Mouse (Mus musculus): ENCODE results near the gene Chrm1. TPM values are rescaled to one million over a fixed set of nuclear protein-coding genes. Genes with fewer than 3 reads are reported as not detected.

The Chrm1 gene
- polyA plus RNA-seq, 1 experiment from 2014 or later = 0.26 TPM

DNA sequence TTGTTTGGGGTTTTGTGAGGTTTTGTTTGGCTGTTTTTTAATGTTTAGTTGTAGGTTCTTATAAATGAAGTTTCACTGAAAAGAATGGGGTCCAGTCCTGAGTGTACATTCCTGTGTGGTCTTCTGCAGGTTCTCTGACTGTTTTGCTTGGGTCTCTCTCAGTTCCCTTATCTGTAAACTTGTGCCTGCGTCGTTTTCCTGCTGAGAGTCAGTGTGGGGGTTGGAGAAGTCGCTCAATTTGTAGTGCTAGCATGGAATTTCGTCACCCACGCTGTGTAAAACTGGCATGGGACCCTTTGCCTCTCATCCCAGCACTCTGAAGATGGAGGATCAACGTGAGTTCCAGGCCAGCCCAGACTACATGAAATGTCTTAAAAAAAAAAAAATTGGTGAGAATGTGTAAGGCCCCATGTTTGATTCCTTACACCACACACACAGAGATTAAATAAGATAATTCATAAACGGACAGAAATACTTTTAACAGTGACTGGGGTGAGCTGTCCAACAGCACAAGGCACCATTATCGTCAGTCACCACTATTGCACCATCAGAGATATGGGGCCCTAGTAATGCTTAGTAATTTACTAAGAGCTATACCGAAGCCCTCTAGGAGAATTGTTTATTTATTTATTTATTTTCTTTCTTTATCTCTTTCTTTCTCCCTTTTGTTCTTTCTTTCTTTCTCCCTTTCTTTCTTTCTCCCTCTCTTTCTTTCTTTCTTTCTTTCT, 9.9 kb downstream of the Chrm1 start:
- ATAC-seq (replicated peaks; ENCODE audit: low FRiP score, low TSS enrichment, low read depth) = no peak
- Histone ChIP-seq H3K4me1 (replicated peaks; ENCODE audit: control insufficient read depth, insufficient read depth, low read length) (no peaks in the 10 kb centered on the region), H3K4me2 (ENCODE audit: low read length) (no peak overlapping the region), H3K9ac (ENCODE audit: low read length) (no peak overlapping the region), H3K36me3 (ENCODE audit: control insufficient read depth, insufficient read depth, low read length) (no peaks in the 10 kb centered on the region), H3K9me3 (ENCODE audit: control insufficient read depth, low read length) (no peaks in the 10 kb centered on the region), H3K4me3 (ENCODE audit: low read depth, low read length) (no peak overlapping the region), H3K27me3 (replicated peaks; ENCODE audit: control insufficient read depth, insufficient read depth, low read length) (no peaks in the 10 kb centered on the region), H3K27ac (ENCODE audit: low read depth) (no peak overlapping the region)
- DNase-seq (ENCODE audit: low spot score) = no peak
- WGBS = 61% methylated on average over 9 of the region's 9 CpGs

DNA sequence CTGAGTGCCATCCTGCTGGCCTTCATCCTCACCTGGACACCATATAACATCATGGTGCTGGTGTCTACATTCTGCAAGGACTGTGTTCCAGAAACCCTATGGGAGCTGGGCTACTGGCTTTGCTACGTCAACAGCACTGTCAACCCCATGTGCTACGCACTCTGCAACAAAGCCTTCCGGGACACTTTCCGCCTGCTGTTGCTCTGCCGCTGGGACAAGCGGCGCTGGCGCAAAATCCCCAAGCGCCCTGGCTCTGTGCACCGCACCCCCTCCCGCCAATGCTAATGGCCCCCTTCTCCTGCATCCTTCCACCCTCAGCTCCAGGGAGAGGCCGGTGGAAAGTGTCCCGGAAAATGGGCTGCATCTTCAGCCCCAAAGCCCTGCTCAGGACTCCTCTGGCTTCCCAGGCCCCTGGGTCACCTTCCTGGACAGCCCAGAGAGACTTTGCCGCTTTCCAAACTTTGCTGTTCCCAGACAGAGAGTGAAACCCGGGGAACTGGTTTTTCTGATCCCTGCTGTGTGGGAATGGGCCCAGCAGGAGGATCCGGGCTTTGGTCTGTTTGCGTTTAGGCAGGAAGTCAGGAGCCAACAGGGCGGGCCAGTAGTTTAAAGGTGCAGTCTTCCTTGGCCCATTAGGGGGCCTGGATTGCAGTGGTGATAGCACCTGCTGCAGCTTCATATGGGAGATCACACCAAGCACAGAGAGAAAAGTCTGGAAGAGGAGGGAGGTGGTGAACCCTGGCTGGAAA, 15.6 kb downstream of the Chrm1 start:
- Histone ChIP-seq H3K27me3 (replicated peaks; ENCODE audit: control insufficient read depth, insufficient read depth, low read length) (no peaks in the 10 kb centered on the region), H3K4me3 (ENCODE audit: low read depth, low read length) (no peak overlapping the region), H3K9me3 (ENCODE audit: control insufficient read depth, low read length) (no peaks in the 10 kb centered on the region), H3K27ac (ENCODE audit: low read depth) (peak overlapping the region; percentile 51; the same call in 1 of the 2 replicates), H3K4me1 (replicated peaks; ENCODE audit: control insufficient read depth, insufficient read depth, low read length) (peaks cover 12% of the 10 kb centered on the region; the same call in 1 of the 2 replicates), H3K4me2 (ENCODE audit: low read length) (peak overlapping the region; percentile 40), H3K9ac (ENCODE audit: low read length) (peak overlapping the region; percentile 29; the same call in 1 of the 2 replicates), H3K36me3 (ENCODE audit: control insufficient read depth, insufficient read depth, low read length) (no peaks in the 10 kb centered on the region)
- DNase-seq (ENCODE audit: low spot score) (peak; percentile 64), ATAC-seq (replicated peaks; ENCODE audit: low FRiP score, low TSS enrichment, low read depth) (peak; percentile 76)
- WGBS = 22% methylated on average over 18 of the region's 18 CpGs

DNA sequence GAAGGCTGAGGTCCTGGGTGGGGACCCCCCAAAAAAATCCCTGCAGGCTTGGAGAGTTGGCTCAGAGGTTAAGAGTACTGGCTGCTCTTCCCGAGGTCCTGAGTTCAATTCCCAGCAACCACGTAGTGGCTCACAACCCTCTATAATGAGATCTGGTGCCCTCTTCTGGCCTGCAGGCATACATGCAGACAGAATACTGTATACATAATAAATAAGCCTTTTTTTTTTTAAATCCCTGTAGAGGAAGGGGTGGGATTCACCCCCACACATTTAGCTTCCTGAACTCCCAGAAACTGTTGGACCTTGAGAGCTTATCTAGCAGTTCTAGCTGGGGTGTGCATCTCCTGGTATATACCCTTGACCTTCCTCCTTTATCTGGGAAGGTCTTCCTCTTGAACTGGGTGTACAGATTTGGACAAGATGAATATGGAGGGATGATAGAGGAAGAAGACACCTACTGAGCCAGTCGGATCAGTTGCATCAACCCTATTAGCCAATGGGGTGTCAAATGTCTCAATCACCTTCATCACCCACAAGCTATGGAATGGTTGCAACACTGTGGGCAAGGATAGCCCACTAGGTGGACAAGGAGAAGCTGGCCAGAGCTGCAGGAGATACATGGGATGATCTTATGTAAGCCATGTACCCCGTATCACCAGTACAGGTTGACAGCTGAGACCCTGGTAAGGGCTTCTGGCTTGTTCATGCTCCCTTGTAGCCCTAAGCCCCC, 18.2 kb downstream of the Chrm1 start:
- peaks cover 12% of the 10 kb centered on the region; the same call in 1 of the 2 replicates for H3K4me1 ChIP-seq (replicated peaks; ENCODE audit: control insufficient read depth, insufficient read depth, low read length)
- DNase-seq (ENCODE audit: low spot score) (no peak), ATAC-seq (replicated peaks; ENCODE audit: low FRiP score, low TSS enrichment, low read depth) (no peak)
- 96% methylated on average over 4 of the region's 4 CpGs for WGBS
- no peak overlapping the region for H3K4me2 ChIP-seq (ENCODE audit: low read length)
- H3K27ac ChIP-seq (ENCODE audit: low read depth) = no peak overlapping the region
- no peak overlapping the region for H3K9ac ChIP-seq (ENCODE audit: low read length)
- no peaks in the 10 kb centered on the region for H3K27me3 ChIP-seq (replicated peaks; ENCODE audit: control insufficient read depth, insufficient read depth, low read length)
- no peaks in the 10 kb centered on the region for H3K9me3 ChIP-seq (ENCODE audit: control insufficient read depth, low read length)
- H3K4me3 ChIP-seq (ENCODE audit: low read depth, low read length) = no peak overlapping the region
- H3K36me3 ChIP-seq (ENCODE audit: control insufficient read depth, insufficient read depth, low read length) = no peaks in the 10 kb centered on the region

GRCm38 (mm10) chr19:8682996-8683395, 19.4 kb downstream of the Chrm1 start:
- Histone ChIP-seq H3K4me1 (replicated peaks; ENCODE audit: control insufficient read depth, insufficient read depth, low read length) (peaks cover 12% of the 10 kb centered on the region; the same call in 1 of the 2 replicates), H3K4me3 (ENCODE audit: low read depth, low read length) (no peak overlapping the region), H3K27ac (ENCODE audit: low read depth) (no peak overlapping the region), H3K36me3 (ENCODE audit: control insufficient read depth, insufficient read depth, low read length) (no peaks in the 10 kb centered on the region), H3K9ac (ENCODE audit: low read length) (no peak overlapping the region), H3K9me3 (ENCODE audit: control insufficient read depth, low read length) (no peaks in the 10 kb centered on the region), H3K4me2 (ENCODE audit: low read length) (no peak overlapping the region), H3K27me3 (replicated peaks; ENCODE audit: control insufficient read depth, insufficient read depth, low read length) (no peaks in the 10 kb centered on the region)
- DNase-seq (ENCODE audit: low spot score) (peak; percentile 76), ATAC-seq (replicated peaks; ENCODE audit: low FRiP score, low TSS enrichment, low read depth) (peak; percentile 51)
- 0% methylated on average over 3 of the region's 3 CpGs for WGBS

GRCm38 (mm10) chr19:8683627-8684026, 20.0 kb downstream of the Chrm1 start:
- Histone ChIP-seq H3K36me3 (ENCODE audit: control insufficient read depth, insufficient read depth, low read length) (no peaks in the 10 kb centered on the region), H3K4me3 (ENCODE audit: low read depth, low read length) (no peak overlapping the region), H3K9ac (ENCODE audit: low read length) (no peak overlapping the region), H3K9me3 (ENCODE audit: control insufficient read depth, low read length) (no peaks in the 10 kb centered on the region), H3K4me2 (ENCODE audit: low read length) (no peak overlapping the region), H3K4me1 (replicated peaks; ENCODE audit: control insufficient read depth, insufficient read depth, low read length) (peaks cover 12% of the 10 kb centered on the region; the same call in 1 of the 2 replicates), H3K27ac (ENCODE audit: low read depth) (no peak overlapping the region), H3K27me3 (replicated peaks; ENCODE audit: control insufficient read depth, insufficient read depth, low read length) (no peaks in the 10 kb centered on the region)
- no peak for ATAC-seq (replicated peaks; ENCODE audit: low FRiP score, low TSS enrichment, low read depth)
- no peak for DNase-seq (ENCODE audit: low spot score)
- 79% methylated on average over 2 of the region's 2 CpGs for WGBS

GRCm38 (mm10) chr19:8691871-8692539, 28.4 kb downstream of the Chrm1 start:
- DNase-seq (ENCODE audit: low spot score) (no peak), ATAC-seq (replicated peaks; ENCODE audit: low FRiP score, low TSS enrichment, low read depth) (no peak)
- H3K27ac ChIP-seq (ENCODE audit: low read depth) = no peak overlapping the region
- H3K4me1 ChIP-seq (replicated peaks; ENCODE audit: control insufficient read depth, insufficient read depth, low read length) = no peaks in the 10 kb centered on the region
- H3K9me3 ChIP-seq (ENCODE audit: control insufficient read depth, low read length) = no peaks in the 10 kb centered on the region
- H3K4me3 ChIP-seq (ENCODE audit: low read depth, low read length) = no peak overlapping the region
- H3K4me2 ChIP-seq (ENCODE audit: low read length) = no peak overlapping the region
- no peaks in the 10 kb centered on the region for H3K36me3 ChIP-seq (ENCODE audit: control insufficient read depth, insufficient read depth, low read length)
- WGBS = 61% methylated on average over 9 of the region's 9 CpGs
- no peak overlapping the region for H3K9ac ChIP-seq (ENCODE audit: low read length)
- H3K27me3 ChIP-seq (replicated peaks; ENCODE audit: control insufficient read depth, insufficient read depth, low read length) = no peaks in the 10 kb centered on the region

DNA sequence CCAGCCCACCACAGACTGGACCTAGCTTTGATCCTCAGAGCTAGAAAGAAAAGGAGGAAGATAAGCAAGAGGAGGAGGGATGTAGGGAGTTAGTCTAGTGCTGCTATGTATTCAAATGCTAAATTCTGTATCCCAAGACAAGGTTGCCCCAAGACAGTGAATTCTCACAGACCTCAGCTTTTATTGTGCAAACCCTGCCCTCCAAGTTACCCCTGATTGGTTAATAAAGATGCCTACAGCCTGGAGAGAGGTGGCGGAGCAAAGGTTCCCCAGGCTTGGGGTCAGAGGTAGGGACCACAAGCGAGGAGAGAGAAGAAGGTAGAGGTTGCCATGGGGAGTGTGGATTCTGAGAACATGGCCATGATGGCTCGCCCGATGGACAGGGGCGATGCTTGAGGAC, 29.2 kb downstream of the Chrm1 start:
- DNase-seq (ENCODE audit: low spot score) (no peak), ATAC-seq (replicated peaks; ENCODE audit: low FRiP score, low TSS enrichment, low read depth) (no peak)
- Histone ChIP-seq H3K4me3 (ENCODE audit: low read depth, low read length) (no peak overlapping the region), H3K9me3 (ENCODE audit: control insufficient read depth, low read length) (no peaks in the 10 kb centered on the region), H3K9ac (ENCODE audit: low read length) (no peak overlapping the region), H3K4me2 (ENCODE audit: low read length) (no peak overlapping the region), H3K27me3 (replicated peaks; ENCODE audit: control insufficient read depth, insufficient read depth, low read length) (no peaks in the 10 kb centered on the region), H3K4me1 (replicated peaks; ENCODE audit: control insufficient read depth, insufficient read depth, low read length) (no peaks in the 10 kb centered on the region), H3K27ac (ENCODE audit: low read depth) (no peak overlapping the region), H3K36me3 (ENCODE audit: control insufficient read depth, insufficient read depth, low read length) (no peaks in the 10 kb centered on the region)
- WGBS = 71% methylated on average over 5 of the region's 5 CpGs

GRCm38 (mm10) chr19:8695330-8695729, 31.7 kb downstream of the Chrm1 start:
- Histone ChIP-seq H3K36me3 (ENCODE audit: control insufficient read depth, insufficient read depth, low read length) (no peaks in the 10 kb centered on the region), H3K4me1 (replicated peaks; ENCODE audit: control insufficient read depth, insufficient read depth, low read length) (no peaks in the 10 kb centered on the region), H3K9ac (ENCODE audit: low read length) (no peak overlapping the region), H3K27ac (ENCODE audit: low read depth) (no peak overlapping the region), H3K4me2 (ENCODE audit: low read length) (no peak overlapping the region), H3K4me3 (ENCODE audit: low read depth, low read length) (no peak overlapping the region), H3K9me3 (ENCODE audit: control insufficient read depth, low read length) (no peaks in the 10 kb centered on the region), H3K27me3 (replicated peaks; ENCODE audit: control insufficient read depth, insufficient read depth, low read length) (no peaks in the 10 kb centered on the region)
- 0 out of 2 replicates have a peak, but pooled peaks have one; percentile 37 for ATAC-seq (replicated peaks; ENCODE audit: low FRiP score, low TSS enrichment, low read depth)
- 43% methylated on average over 6 of the region's 6 CpGs for WGBS
- no peak for DNase-seq (ENCODE audit: low spot score)
